1 mouse cellular context compared by ENCODE assay signal in genomic region chr16:35888174-35888573, GRCm38 (mm10).
TF ChIP-seq lines count a peak whose summit lies in the region.

No protein-coding gene starts in this region.

TF ChIP-seq in MEL, 35 proteins besides CTCF, POLR2A, EP300 and RAD21 (continued from another document):
- TF ChIP-seq POLR2AphosphoS2 (IDR thresholded peaks at IDR 0.05; ENCODE audit: low read length), result peak; percentile 91
- peak; percentile 72 for TF ChIP-seq NRF1 (IDR thresholded peaks at IDR 0.05; ENCODE audit: insufficient read depth, low read depth, low read length, poor library complexity, severe bottlenecking)
- peak; percentile 53; the same call in 1 of the 2 replicates for TF ChIP-seq HCFC1 (IDR thresholded peaks at IDR 0.05; ENCODE audit: low read depth, low read length)
- peak; percentile 45; the same call in 1 of the 2 replicates for TF ChIP-seq MXI1 (IDR thresholded peaks at IDR 0.05; ENCODE audit: low read depth, low read length)
TF ChIP-seq in MEL: peak in this region for 11.
